Mouse (Mus musculus): ENCODE results near the gene Gcnt3. TPM values are rescaled to one million over a fixed set of nuclear protein-coding genes. Genes with fewer than 3 reads are reported as not detected.
A peak's percentile ranks its signal among the peaks of the same experiment; 100 is the strongest.
"Not testable (repeated sequence)": the region's sequence is repeated elsewhere in the genome, so short reads cannot be mapped to it uniquely, and the experiment has no call there.

Gcnt3 gene
- total RNA-seq, 2 experiments from 2014 or later: not detected

DNA sequence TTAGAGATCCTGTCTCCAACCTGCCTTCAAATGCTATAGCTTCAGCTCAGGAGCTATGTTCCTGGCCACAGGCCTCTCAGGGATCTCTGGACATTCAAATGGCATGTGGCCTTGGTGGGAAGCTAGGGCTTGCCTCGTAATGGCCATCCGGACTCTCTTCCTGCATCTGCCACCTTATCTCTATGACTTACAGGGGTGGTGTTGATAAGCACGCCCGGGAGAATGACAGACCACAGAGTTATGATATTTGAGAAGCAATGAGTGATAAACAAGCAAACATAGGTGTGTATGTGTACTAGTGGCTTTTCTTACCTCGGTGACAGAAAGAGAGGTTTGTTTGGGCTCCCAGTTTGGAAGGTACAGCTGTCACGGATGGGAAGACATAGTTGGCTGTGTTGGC lies 8.4 kb upstream of the Gcnt3 start:
- intact Hi-C loops (cut with DNase I): no loop called here
- DNase-seq: no peak

DNA sequence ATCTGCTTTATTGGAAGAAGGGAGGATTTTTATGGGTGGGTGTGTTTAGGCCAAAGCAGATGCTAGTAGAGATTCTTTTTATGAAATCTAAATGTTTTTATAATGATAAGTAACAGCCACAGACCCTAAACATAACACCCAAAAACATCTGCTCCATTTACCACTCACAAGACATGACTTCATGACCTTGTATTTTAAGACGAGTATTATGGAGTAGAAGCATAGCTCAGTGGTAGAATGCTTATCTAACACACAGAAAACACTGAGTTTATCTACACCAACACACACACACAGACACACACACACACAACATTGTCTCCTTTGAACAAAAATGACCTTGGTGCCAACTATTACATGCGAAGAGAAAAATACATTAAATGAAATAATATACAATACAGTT lies 7.0 kb upstream of the Gcnt3 start:
- no peak for DNase-seq
- intact Hi-C loops (cut with DNase I): no loop called here

DNA sequence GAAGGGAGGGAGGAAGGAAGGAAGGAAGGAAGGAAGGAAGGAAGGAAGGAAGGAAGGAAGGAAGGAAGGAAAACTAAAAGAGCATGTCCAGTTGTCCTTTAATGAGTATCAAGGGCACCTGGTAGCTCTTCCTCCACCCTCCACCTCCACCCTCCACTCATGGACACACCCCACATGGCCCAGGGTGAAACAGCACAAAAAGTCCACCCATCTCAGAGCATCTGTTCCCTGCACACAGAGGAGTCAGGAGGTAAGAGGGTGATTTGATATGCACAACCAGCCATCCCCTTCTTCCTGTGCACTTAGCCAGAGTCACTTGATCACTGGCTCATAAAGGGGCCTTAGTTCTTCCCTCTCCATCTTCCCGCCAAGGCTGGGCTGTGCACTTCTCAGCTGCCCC lies 5.0 kb upstream of the Gcnt3 start:
- DNase-seq: no peak
- intact Hi-C loops (cut with DNase I): no loop called here

GRCm38 (mm10) chr9:70042137-70042536 lies 4.2 kb upstream of the Gcnt3 start:
- no peak for DNase-seq
- intact Hi-C loops (cut with DNase I): no loop called here

DNA sequence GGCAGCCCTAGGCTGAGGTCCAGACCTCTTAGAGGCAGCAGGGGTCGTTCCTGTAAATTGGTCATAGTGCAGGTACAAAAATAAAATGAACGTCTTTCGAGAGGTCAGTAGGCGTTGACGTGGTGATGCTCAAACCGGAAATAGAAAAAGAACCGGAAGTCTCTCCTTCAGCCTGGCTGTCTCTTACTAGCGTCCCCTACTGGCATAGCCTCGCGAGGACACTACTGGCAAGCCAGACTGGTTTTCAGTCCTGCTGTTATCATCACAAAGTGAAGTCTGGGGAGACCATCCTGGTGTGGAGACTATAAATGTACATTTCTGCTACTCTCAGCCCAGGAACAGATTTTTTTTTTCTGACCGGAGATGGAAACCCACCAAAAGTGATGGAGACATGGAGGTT lies 2.7 kb upstream of the Gcnt3 start:
- no peak for DNase-seq
- intact Hi-C loops (cut with DNase I): no loop called here

GRCm38 (mm10) chr9:70039597-70040385 lies 1.9 kb upstream of the Gcnt3 start:
- no peak for DNase-seq
- intact Hi-C loops (cut with DNase I): no loop called here

DNA sequence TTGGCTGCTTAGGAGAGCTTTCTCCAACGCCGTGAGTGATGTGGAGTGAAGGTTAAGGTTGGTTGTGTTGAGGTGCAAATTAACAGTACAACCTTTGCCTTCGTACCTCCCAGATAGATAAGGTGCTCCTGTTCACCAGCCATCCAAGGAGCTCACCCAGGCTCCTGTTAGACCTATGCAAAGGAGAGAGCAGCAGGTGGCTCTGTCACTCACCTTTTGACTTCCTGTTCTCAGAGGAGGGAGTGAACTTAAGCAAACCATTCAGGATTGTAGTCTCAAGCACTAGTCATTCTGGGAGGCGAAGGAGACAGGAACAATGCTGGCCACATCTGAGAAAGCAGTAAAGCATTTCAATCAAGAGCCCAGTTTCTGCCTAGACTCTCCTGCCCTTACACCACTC lies 1.2 kb downstream of the Gcnt3 start:
- intact Hi-C loops (cut with DNase I): no loop called here
- DNase-seq: no peak

DNA sequence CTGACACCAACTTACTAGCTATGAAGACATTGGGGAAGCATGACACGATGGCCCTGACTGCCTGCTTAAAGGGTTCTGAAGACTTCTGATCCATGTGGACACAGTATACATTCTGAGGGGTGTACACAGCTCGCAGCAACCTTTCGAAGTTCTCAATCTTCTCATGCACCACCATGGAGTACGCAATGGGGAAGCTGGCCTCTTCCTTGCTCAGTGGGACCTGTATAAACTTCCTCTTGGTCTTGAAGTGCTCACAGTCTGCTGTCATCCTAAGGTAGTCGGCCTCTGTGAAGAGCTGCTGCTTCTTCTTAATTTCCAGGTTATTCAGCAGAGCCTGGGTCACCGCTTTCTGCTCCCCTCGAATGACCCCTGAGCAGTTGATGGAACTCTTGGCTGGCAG lies 3.2 kb downstream of the Gcnt3 start:
- intact Hi-C loops (cut with DNase I): no loop called here
- DNase-seq: no peak

- no peak for DNase-seq
- intact Hi-C loops (cut with DNase I): no loop called here
These were observed 4.8 kb downstream of the Gcnt3 start for GRCm38 (mm10) chr9:70033056-70033455.

DNA sequence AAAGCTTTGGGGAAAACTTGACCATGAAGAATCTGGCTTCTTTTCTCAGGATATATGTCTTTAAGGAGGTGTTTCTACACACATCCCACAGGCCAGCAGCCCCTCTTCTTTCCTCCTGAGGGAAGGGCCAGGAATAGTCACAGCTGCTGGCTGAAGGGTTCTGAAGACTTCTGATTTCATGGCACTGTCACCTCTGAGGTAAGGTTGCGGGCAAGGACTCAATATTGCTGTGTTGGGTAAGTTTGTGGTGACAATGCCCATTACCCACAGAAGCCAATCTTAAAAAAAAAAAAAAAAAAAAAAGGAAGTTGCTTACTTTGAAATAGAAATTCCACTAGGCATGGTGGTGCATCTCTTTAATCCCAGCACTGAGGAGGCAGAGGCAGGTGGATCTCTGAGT lies 5.7 kb downstream of the Gcnt3 start:
- no peak for DNase-seq
- intact Hi-C loops (cut with DNase I): no loop called here

DNA sequence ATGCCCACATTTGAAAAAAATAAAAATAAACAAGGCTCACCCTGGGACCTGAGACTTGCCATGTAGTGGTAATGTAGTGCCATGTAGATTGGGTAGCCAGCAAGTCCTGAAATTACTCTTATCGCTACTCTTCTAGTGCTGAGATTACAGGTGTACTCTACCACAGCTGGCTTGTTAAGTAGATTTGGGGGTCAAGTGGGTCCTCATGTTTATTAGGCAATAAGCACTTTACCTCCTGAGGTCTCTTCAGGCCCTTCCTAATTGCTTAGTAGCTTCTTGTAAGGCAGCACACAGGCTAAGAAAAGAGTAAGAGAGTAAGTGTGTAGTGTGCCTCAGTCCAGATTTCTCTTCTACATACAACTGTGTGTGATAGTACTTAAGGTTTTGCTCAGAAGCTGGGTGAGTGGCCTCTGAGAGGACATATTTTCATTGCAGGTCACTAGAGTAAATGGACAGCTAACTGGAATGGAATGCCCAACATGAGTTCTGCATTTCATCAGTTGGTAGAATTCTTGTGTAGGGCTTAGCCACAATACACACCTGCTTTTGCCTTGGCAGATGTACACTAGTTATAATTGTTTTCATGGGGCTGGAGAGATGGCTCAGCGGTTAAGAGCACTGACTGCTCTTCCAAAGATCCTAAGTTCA lies 12.4 kb downstream of the Gcnt3 start:
- intact Hi-C loops (cut with DNase I): loop anchor here (5.0 kb wide), 1 partner anchor 52 kb away; no protein-coding TSS in a partner anchor
- no peak for DNase-seq

GRCm38 (mm10) chr9:70024648-70025047 lies 13.2 kb downstream of the Gcnt3 start:
- DNase-seq: no peak
- intact Hi-C loops (cut with DNase I): loop anchor here (5.0 kb wide), 1 partner anchor 53 kb away; no protein-coding TSS in a partner anchor

DNA sequence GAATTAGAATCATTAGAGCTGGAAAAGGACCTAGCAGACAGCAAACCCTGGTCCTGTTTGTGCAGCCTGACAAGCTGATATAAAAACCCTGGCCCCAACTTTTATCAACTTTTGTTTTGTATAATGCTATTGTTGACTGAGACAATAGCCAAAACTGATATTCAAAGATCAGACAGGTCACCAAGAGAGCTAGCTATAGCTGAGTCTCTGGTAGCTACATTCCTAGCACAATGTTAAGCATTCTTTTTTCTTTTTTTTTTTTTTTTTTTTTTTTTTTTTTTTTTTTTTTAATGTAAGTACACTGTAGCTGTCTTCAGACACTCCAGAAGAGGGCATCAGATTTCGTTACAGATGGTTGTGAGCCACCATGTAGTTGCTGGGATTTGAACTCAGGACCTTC lies 14.3 kb downstream of the Gcnt3 start:
- DNase-seq; intact Hi-C loops (cut with DNase I): not testable (repeated sequence)

- intact Hi-C loops (cut with DNase I): no loop called here
These were observed 15.8 kb downstream of the Gcnt3 start for GRCm38 (mm10) chr9:70022083-70022482.

DNA sequence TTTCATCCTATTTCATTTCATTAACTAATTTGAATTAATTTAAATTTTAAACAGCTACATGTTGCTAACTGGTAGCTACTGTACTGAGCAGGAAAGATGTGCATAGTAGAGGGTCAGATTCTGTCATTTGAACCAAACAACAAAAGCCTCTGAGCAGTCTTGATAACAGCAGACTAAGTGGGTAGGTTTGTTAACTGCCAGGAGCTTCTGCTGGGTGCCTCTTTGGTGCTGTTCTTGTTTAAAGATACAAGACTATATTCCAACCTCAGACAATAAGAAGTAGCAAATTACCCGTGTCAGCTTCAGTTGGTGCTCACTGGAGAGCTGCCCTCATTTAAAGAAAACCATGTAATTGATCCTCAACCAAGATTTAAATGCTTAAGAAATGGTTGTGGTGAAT lies 16.3 kb downstream of the Gcnt3 start:
- intact Hi-C loops (cut with DNase I): no loop called here
- DNase-seq: no peak

More at GRCm38 (mm10) chr9:70022083-70022482, 15.8 kb downstream of the Gcnt3 start:
- DNase-seq: no peak

- intact Hi-C loops (cut with DNase I): no loop called here
- DNase-seq: no peak
These were observed 19.0 kb downstream of the Gcnt3 start for GRCm38 (mm10) chr9:70018879-70019278.

DNA sequence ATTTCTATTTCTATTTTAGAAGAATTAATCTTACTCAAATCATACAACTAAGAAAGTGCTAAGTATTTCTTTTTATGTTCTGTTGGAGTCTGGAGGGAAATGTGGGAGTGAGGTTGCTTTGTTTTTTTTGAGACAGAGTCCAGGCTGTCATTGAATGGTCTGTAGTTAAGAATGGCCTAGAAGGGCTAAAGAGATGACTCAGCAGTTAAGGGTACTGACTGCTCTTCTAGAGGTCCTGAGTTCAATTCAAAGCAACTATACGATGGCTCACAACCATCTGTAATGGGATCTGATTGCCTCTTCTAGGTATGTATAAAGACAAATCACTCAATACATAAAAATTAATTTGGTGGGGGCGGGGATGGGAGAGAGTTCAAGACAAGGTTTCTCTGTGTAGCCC lies 22.3 kb downstream of the Gcnt3 start:
- intact Hi-C loops (cut with DNase I): no loop called here
- DNase-seq: no peak

DNA sequence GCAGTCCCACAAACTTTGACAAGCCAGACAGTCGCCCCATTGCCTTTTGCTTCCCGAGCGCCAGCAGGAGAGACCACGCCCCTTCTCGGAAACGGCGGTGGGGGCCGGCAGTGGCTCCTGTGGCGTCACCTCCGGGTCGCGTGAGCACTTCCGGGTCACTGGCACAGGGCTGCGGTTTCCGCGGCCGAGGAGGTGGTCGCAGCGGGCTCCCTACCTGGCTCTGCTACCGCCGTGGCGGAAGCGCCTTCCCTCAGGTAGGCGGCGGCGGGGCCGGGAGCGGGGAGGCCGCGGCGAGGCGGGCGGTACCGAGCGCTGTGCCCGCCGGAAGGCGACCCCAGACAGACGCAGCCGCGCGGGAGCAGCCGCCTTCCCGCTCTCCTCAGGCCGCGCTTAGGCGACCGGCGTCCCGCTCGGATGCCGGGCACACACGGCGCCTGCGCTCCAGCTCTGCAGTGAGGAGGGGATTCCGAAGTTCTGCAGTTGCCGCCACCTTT lies 25.4 kb downstream of the Gcnt3 start, which contains the start of gene Gtf2a2:
Gene Gtf2a2 (plus strand): TSS at position 143 of the 494 bp plus-strand sequence.
- intact Hi-C loops (cut with DNase I): no loop called here
- DNase-seq: peak; percentile 87 to 92

DNA sequence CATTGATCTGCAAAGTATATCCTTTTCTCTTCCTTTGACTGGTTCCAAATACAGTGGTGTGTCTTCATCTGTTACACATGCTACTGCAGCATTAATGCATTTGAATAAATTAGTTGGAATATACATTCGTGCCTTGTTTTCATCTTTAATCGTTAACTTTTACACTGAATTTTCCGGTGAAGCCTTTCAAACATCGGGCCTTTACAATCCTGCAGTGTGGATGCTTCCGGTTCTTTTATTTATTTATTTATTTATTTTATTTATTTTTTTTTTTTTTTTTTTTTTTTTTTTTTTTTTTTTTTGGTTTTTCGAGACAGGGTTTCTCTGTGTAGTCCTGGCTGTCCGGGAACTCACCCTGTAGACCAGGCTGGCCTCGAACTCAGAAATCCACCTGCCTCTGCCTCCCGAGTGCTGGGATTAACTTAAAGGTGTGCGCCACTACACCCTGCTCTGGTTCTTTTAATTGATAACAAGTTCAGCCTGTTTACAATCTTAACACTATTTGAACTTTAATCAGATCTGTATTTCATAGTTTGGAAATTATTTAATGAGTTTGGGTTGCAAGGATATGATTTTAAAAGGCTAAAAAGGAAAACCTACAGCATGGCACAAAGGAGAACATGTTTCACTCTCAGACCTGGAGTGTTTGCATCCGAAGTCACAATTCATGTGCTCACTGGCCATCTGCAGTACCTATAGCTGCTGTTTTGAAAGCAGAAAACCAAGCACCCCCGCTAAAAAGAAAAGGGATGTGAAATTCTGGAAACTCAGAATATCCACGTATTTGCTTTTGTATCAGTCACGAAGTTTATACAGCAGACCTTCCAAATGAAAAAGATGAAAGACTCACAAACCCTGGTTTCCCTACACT lies 26.1 kb downstream of the Gcnt3 start:
- intact Hi-C loops (cut with DNase I): no loop called here
- DNase-seq: no peak

DNA sequence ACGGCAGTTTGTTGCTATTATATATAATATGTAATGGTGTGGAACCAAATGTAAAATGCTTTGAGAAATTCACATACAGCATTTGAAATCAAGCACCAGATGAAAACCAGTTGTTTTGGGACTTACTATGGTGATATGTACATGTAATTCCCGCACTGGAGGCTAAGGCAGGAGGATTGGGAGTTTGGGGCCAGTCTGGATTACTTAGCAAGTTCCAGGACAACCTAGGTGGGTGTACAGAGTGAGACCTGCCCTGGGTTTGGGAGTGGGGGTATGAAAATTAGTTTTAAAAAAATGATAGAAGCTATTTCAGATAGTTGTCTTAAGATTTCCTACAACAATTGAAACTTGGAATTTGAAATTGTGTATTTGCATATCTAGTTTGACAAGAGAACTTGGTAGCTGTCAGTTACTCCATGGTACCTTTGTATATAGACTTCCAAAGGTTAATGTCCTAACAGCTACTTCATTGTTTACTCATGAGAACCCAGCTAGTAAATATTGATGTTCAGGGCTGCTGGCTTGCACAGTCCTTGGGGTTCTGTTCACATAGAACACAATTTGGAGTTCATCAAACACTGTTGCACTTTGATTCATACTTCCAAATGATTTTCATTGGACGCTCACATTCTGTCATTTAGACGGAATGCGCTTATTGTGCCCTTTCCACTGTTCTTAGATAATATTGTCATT lies 27.0 kb downstream of the Gcnt3 start:
- no peak for DNase-seq
- intact Hi-C loops (cut with DNase I): no loop called here
